ENCODE assay signal across 8 mouse cellular contexts in genomic region chrX:73998911-73999869, GRCm38 (mm10). TPM values are rescaled to one million over a fixed set of nuclear protein-coding genes. Genes with fewer than 3 reads are reported as not detected.
DNase-seq lines count a peak whose midpoint lies in the region; ATAC-seq and TF ChIP-seq lines count a peak whose summit lies in the region.

No protein-coding gene starts in this region.

- ATAC-seq in forebrain, embryonic 13.5 days, result peak; percentile 85
- peak; percentile 91 for ATAC-seq in hindbrain, embryonic 12.5 days (ENCODE audit: low FRiP score)
- ATAC-seq in stomach, postnatal 0 days (ENCODE audit: low FRiP score, low TSS enrichment), result peak; percentile 67; the same call in 1 of the 2 replicates

- DNase-seq in adrenal gland, adult (ENCODE audit: inconsistent age in 2 of 2, low spot score in 1 of 2), result peak; percentile 57 to 84
- DNase-seq in adrenal gland, postnatal 25 days, result no peak
- DNase-seq in adrenal gland, postnatal 14 days, result peak; percentile 66
- peak; percentile 38 to 51 for DNase-seq in left cerebral cortex, adult 9 months (ENCODE audit: low spot score in 2 of 2)
- peak; percentile 75 for DNase-seq in mesoderm, embryonic 11.5 days (ENCODE audit: low read depth, low spot score)
- DNase-seq in stomach, postnatal 0 days (ENCODE audit: low spot score), result no peak

- no peaks in the 10 kb centered on the region for H3K27me3 ChIP-seq in forebrain, embryonic 13.5 days
- H3K27me3 ChIP-seq in hindbrain, embryonic 12.5 days, result no peaks in the 10 kb centered on the region
- no peaks in the 10 kb centered on the region for H3K27me3 ChIP-seq in stomach, postnatal 0 days (ENCODE audit: control insufficient read depth, insufficient read depth, low read length)

- no peaks in the 10 kb centered on the region for H3K9me3 ChIP-seq in forebrain, embryonic 13.5 days (replicated peaks)
- H3K9me3 ChIP-seq in hindbrain, embryonic 12.5 days (replicated peaks), result no peaks in the 10 kb centered on the region
- no peaks in the 10 kb centered on the region for H3K9me3 ChIP-seq in stomach, postnatal 0 days (ENCODE audit: control insufficient read depth, low read length)

- peak overlapping the region; percentile 54; the same call in 1 of the 2 replicates for H3K27ac ChIP-seq in forebrain, embryonic 13.5 days
- peak overlapping the region; percentile 73 for H3K27ac ChIP-seq in hindbrain, embryonic 12.5 days
- H3K27ac ChIP-seq in stomach, postnatal 0 days (replicated peaks), result no peak overlapping the region

- 0 out of 2 replicates have a peak, but pooled peaks cover 5% of the 10 kb centered on the region for H3K4me1 ChIP-seq in forebrain, embryonic 13.5 days
- peaks cover 3% of the 10 kb centered on the region; the same call in 1 of the 2 replicates for H3K4me1 ChIP-seq in hindbrain, embryonic 12.5 days
- no peaks in the 10 kb centered on the region for H3K4me1 ChIP-seq in stomach, postnatal 0 days (replicated peaks; ENCODE audit: control insufficient read depth, insufficient read depth)

- H3K36me3 ChIP-seq in forebrain, embryonic 13.5 days (ENCODE audit: poor library complexity, severe bottlenecking), result no peaks in the 10 kb centered on the region
- H3K36me3 ChIP-seq in hindbrain, embryonic 12.5 days, result no peaks in the 10 kb centered on the region
- no peaks in the 10 kb centered on the region for H3K36me3 ChIP-seq in stomach, postnatal 0 days (ENCODE audit: control insufficient read depth, insufficient read depth, low read length)

- 20% methylated on average over 8 of the region's 8 CpGs for WGBS in forebrain, embryonic 13.5 days
- WGBS in hindbrain, embryonic 12.5 days, result 25% methylated on average over 8 of the region's 8 CpGs
- WGBS in stomach, postnatal 0 days, result 24% methylated on average over 8 of the region's 8 CpGs

- TF ChIP-seq CTCF in stomach, postnatal 0 days (IDR thresholded peaks at IDR 0.05; ENCODE audit: low read depth), result no peak

- H3K9ac ChIP-seq in forebrain, embryonic 13.5 days, result no peak overlapping the region
- H3K9ac ChIP-seq in hindbrain, embryonic 12.5 days, result no peak overlapping the region
- H3K9ac ChIP-seq in stomach, postnatal 0 days (ENCODE audit: low read length), result no peak overlapping the region

- TF ChIP-seq EP300 in stomach, postnatal 0 days (optimal IDR thresholded peaks at IDR 0.05), result no peak

- peak overlapping the region; percentile 28 for H3K4me2 ChIP-seq in forebrain, embryonic 13.5 days
- peak overlapping the region; percentile 36 for H3K4me2 ChIP-seq in hindbrain, embryonic 12.5 days (replicated peaks)
- H3K4me2 ChIP-seq in stomach, postnatal 0 days (replicated peaks; ENCODE audit: low read depth), result no peak overlapping the region

- H3K4me3 ChIP-seq in forebrain, embryonic 13.5 days, result no peak overlapping the region
- H3K4me3 ChIP-seq in hindbrain, embryonic 12.5 days, result no peak overlapping the region
- H3K4me3 ChIP-seq in stomach, postnatal 0 days (ENCODE audit: low read depth, low read length), result no peak overlapping the region

RNA-seq across cellular contexts. Expression of gene Irak1, which starts 24.5 kb away (rescaled TPM):
- total RNA-seq in adrenal gland, postnatal 25 days (2021), result 132 and 141 TPM in 2 replicates
- total RNA-seq in adrenal gland, postnatal 14 days (2021), result 101 and 105 TPM in 2 replicates
- polyA plus RNA-seq in forebrain, embryonic 13.5 days (2015; fragmentation: Nextera tagmentation; extraction: Ambion mirVana), result 38.9 and 39.4 TPM in 2 replicates
- 53.9 and 58.2 TPM in 2 replicates for polyA plus RNA-seq in hindbrain, embryonic 12.5 days (2016; fragmentation: Nextera tagmentation; extraction: Ambion mirVana)
- 37.6 and 39.5 TPM in 2 replicates for polyA plus RNA-seq in stomach, postnatal 0 days (2015; fragmentation: Nextera tagmentation; extraction: Ambion mirVana)

RNA-seq across cellular contexts. Expression of gene Hcfc1, which starts 33.0 kb away (rescaled TPM):
- 66.8 and 69.5 TPM in 2 replicates for total RNA-seq in adrenal gland, postnatal 25 days (2021)
- total RNA-seq in adrenal gland, postnatal 14 days (2021), result 57.2 and 57.5 TPM in 2 replicates
- 59.4 and 68.9 TPM in 2 replicates for polyA plus RNA-seq in forebrain, embryonic 13.5 days (2015; fragmentation: Nextera tagmentation; extraction: Ambion mirVana)
- polyA plus RNA-seq in hindbrain, embryonic 12.5 days (2016; fragmentation: Nextera tagmentation; extraction: Ambion mirVana), result 77.4 and 78.6 TPM in 2 replicates
- polyA plus RNA-seq in stomach, postnatal 0 days (2015; fragmentation: Nextera tagmentation; extraction: Ambion mirVana), result 16.1 and 16.5 TPM in 2 replicates

Comparison
In these comparisons a context has a peak if more than half of its experiments do, and no peak if none do; other contexts are left out.
1. DNase-seq: peak in adrenal gland, adult (2 of 2), adrenal gland, postnatal 14 days (single experiment), left cerebral cortex, adult 9 months (2 of 2) and mesoderm, embryonic 11.5 days (single experiment); none in adrenal gland, postnatal 25 days (single experiment) and stomach, postnatal 0 days (single experiment).
2. Peak in every context shown above with its lines, with median percentiles within 50 percentile points of each other: ATAC-seq.